Mouse (Mus musculus) lung, postnatal 25 days (tissue): ENCODE measurements around the gene Olfr372.
"Not testable (repeated sequence)": the region's sequence is repeated elsewhere in the genome, so short reads cannot be mapped to it uniquely, and the experiment has no call there.

Experiments
- DNase-seq: peaks from one replicate; pipeline ENCODE4 v3.0.0; 2022; ENCODE audit warnings: low spot score

The Olfr372 gene

GRCm38 (mm10) chr8:72040918-72041317, at the start of gene Olfr372:
Gene Olfr372, plus strand, starts transcription at chr8:72041218.
- DNase-seq = not testable (repeated sequence)

GRCm38 (mm10) chr8:71999434-71999833, 41.6 kb upstream of the Olfr372 start:
- no peak for DNase-seq

DNA sequence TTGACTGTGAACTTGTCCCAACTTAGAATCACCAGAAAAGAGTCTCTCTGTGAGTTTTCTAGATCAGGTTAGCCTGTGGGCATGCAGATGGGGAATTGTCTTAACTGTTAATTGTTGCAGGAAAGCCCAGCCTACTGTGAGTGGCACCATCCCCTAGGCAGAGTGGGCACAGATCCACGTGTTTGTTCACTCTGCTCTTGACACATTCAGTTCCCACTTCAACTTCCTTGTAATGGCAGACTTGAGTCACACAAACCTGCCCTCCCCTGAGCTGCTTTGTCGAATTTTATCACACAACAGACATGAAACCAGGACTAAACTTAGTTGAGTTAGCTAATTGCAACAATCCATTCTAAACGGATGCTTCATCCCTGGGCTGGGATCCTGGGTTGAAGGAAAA, 40.8 kb upstream of the Olfr372 start:
- no peak for DNase-seq

GRCm38 (mm10) chr8:72002942-72003341, 38.1 kb upstream of the Olfr372 start:
- DNase-seq = no peak

GRCm38 (mm10) chr8:72005912-72006311, 35.1 kb upstream of the Olfr372 start:
- DNase-seq = no peak

- DNase-seq = no peak
Observed at GRCm38 (mm10) chr8:72006763-72007162, 34.3 kb upstream of the Olfr372 start.

- DNase-seq = peak; percentile 78
Observed at GRCm38 (mm10) chr8:72008134-72008641, 32.8 kb upstream of the Olfr372 start.

- peak; percentile 55 for DNase-seq
Observed at GRCm38 (mm10) chr8:72009473-72009872, 31.5 kb upstream of the Olfr372 start, which contains the start of gene Cyp4f18. Gene Cyp4f18, minus strand, starts transcription at chr8:72009626.

- peak; percentile 30 for DNase-seq
Observed at GRCm38 (mm10) chr8:72013506-72014228, 27.4 kb upstream of the Olfr372 start.

- DNase-seq = not testable (repeated sequence)
Observed at GRCm38 (mm10) chr8:72017339-72017738, 23.7 kb upstream of the Olfr372 start.

GRCm38 (mm10) chr8:72018141-72018540, 22.9 kb upstream of the Olfr372 start:
- DNase-seq = no peak

- not testable (repeated sequence) for DNase-seq
Observed at GRCm38 (mm10) chr8:72019022-72019421, 22.0 kb upstream of the Olfr372 start.

DNA sequence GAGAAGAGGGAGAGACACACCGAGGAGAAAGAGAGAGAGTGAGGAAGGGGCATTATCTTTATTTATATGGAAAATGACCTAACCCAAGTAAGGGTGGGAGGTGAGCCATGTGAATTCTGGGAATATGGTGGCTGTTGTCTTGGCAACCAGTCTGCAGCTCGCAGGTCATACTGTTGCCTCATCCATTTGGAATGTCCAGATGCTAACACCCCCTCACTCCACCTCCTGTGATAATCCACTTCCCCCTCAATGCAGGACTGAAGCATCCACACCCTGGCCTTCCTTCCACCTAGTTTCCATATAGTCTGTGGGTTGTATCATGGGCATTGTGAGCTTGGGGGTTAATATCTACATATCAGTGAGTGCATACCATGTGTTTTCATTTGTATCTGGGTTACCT, 21.2 kb upstream of the Olfr372 start:
- DNase-seq = no peak

DNA sequence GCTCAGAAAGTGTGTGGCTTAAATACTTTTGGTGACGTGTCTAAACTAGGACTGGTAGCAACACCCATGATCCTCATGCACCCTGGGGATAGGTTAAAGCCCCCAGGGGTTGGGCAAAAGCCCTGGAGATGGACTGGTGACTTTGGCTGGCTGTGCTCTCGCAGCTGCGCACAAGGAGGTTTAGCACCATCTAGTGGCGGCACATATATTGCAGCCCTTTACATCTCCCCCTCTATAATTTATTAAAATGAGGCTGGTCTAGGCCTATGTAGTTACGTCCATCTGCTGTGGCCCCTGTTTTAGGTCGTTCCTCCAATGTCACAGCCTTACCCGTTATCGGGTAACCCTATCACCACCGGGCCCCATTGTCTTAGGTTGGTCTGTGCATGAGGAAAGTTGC, 16.1 kb upstream of the Olfr372 start:
- peak; percentile 45 for DNase-seq

DNA sequence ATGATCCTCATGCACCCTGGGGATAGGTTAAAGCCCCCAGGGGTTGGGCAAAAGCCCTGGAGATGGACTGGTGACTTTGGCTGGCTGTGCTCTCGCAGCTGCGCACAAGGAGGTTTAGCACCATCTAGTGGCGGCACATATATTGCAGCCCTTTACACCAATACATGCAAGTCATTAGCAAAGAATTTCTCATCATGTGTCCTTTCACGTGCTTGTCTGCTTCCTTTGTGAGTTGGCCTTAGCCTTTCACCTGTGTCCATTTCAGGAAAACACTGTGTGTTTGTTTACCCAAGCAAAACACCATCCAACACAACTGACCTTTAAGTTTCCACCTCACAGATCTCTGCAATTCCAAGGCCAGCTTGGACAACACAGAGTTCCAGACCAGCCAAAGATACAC, 8.1 kb upstream of the Olfr372 start:
- DNase-seq = peak; percentile 43

GRCm38 (mm10) chr8:72042493-72042892, 1.5 kb downstream of the Olfr372 start:
- DNase-seq = no peak

- not testable (repeated sequence) for DNase-seq
Observed at GRCm38 (mm10) chr8:72054633-72055032, 13.6 kb downstream of the Olfr372 start.

- not testable (repeated sequence) for DNase-seq
Observed at GRCm38 (mm10) chr8:72057643-72058042, 16.6 kb downstream of the Olfr372 start.

DNA sequence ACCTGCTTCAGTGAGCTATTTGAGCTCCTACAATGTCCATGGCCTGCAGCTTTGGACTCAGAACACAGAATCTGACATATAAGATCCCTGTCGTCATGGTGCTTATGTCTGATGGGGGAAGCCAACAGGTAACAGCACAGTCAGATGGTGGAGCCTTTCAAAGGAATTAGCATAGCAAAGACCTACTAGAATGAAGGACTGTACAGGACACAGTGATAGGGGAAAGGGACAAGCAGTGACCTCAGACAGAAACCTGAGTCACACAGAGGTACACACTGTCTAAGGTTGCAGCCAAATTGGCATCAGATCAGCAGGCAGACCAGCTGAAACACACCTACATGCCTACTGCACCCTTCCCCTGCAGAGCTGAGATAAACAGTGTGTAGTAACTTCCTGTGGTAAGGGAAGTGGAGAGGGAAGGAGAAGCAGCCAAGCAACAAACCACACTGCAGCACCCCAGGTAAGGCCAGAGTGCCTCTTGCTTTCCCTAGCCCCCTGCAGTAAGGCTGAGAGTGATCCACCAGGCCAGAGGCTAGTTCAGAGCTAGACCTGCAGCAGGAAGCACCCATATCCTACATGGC, 25.9 kb downstream of the Olfr372 start:
- peak; percentile 8 for DNase-seq

GRCm38 (mm10) chr8:72082877-72083276, 41.9 kb downstream of the Olfr372 start, which contains the start of gene Olfr373:
Gene Olfr373, plus strand, starts transcription at chr8:72083177.
- DNase-seq = not testable (repeated sequence)

DNA sequence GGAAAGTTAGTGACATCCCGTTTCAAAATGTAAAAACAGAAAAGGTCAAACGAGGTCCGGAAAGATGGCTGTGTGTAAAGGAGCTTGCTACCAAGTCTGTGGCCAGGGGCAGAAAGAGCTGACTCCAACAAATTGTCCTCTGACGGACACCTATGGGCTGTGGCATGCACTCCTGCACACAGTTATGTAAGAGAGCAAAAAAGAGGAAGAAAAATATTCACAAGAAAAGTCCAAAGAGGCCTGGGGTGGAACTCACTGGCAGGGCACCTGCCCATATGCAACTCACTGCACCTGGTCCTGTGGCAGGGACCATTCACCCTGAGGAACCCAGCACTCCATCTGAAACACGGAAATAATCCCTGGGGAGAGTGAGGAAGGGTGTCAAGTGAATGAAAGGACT, 43.7 kb downstream of the Olfr372 start:
- DNase-seq = no peak

DNA sequence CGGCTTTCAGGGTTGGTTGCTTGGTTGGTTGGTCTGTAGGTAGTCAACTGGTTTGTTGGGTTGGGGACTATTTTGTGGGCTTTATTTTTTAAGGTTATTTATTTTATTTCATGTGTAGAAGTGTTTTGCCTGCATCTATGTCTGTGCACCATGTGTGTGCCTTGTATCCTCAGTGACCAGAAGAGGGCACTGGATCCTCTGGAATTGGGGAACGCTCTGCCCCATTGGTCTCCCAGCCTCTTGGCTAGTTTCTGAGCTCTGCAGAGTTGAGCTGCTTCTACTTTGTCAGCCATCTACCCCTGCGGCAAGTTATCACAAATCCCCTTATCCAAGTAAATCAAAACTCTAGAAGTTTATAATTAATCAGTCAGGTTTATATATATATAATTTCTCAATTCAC, 46.6 kb downstream of the Olfr372 start:
- DNase-seq = not testable (repeated sequence)

- DNase-seq = not testable (repeated sequence)
Observed at GRCm38 (mm10) chr8:72096721-72097120, 55.7 kb downstream of the Olfr372 start.
